Mouse (Mus musculus) testis, adult 2 months (tissue): ENCODE results near the gene Ctc1. TPM values are rescaled to one million over a fixed set of nuclear protein-coding genes. Genes with fewer than 3 reads are reported as not detected.
"Not testable (repeated sequence)": the region's sequence is repeated elsewhere in the genome, so short reads cannot be mapped to it uniquely, and the experiment has no call there.

Experiments used
- H3K27ac ChIP-seq: fragments of 200-500 bp; 2 replicates; pipeline ENCODE4 v1.5.1; 2012; ENCODE audit warnings: low read depth, low read length; ENCODE audit not compliant: control insufficient read depth, insufficient read depth
- H3K27me3 ChIP-seq: fragments of 200-500 bp; 2 replicates; pipeline ENCODE4 v1.6.1; 2012; ENCODE audit warnings: mild to moderate bottlenecking, low read length, moderate library complexity; ENCODE audit not compliant: control insufficient read depth, insufficient read depth
- H3K36me3 ChIP-seq: fragments of 200-500 bp; 2 replicates; pipeline ENCODE4 v1.6.1; 2012; ENCODE audit warnings: mild to moderate bottlenecking, low read length; ENCODE audit not compliant: control insufficient read depth, insufficient read depth
- H3K4me1 ChIP-seq: fragments of 200-500 bp; 2 replicates; pipeline ENCODE4 v1.6.1; 2012; ENCODE audit warnings: low read length; ENCODE audit not compliant: control insufficient read depth, insufficient read depth
- H3K4me3 ChIP-seq: fragments of 200-500 bp; 2 replicates; pipeline ENCODE4 v1.5.1; 2012; ENCODE audit warnings: low read depth, mild to moderate bottlenecking, low read length, moderate library complexity, mixed read lengths; ENCODE audit not compliant: control insufficient read depth
- CTCF ChIP-seq: fragments of 200-500 bp; IDR thresholded peaks from 2 replicates; pipeline ENCODE4 v1.5.1; 2012; ENCODE audit warnings: low read depth, mild to moderate bottlenecking, inconsistent platforms, low read length, moderate library complexity; ENCODE audit not compliant: control insufficient read depth, insufficient read depth, insufficient replicate concordance
- POLR2A ChIP-seq: fragments of 200-500 bp; IDR thresholded peaks from 2 replicates; pipeline ENCODE4 v1.6.1; 2012; ENCODE audit warnings: low read depth, mild to moderate bottlenecking, inconsistent platforms, low read length, moderate library complexity; ENCODE audit not compliant: control insufficient read depth
- polyA plus RNA-seq: library from polyadenylated mRNA; depleted of rRNA; stranded (reverse); fragments of >200 nt; gene quantifications from 2 replicates; pipeline ENCODE4 v1.2.3, GENCODE M21; 2012

Gene Ctc1
- polyA plus RNA-seq, 1 experiment, result 44.5 TPM

DNA sequence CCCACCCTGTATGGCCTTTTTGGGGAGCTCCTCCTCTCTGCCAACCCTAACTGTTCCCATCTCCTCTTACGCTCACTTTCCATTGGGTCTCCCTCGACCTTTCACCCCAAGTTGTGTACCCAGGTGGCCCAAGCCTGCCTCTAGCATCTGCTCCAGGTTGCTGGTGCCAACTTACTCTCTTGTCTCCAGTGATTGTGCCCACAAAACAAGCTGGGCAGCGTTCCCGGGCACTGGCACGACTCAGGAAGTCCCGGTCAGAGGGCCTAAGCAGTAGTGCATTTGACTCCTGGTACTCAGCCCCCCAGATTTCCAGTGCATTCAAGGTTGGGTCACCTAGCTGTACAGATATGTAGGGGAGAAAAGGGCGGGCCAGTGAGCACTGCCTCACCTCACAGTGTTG, 22.6 kb upstream of the Ctc1 start:
- H3K36me3 ChIP-seq, result peaks cover 7% of the 10 kb centered on the region
- no peaks in the 10 kb centered on the region for H3K27me3 ChIP-seq
- H3K27ac ChIP-seq, result no peak overlapping the region
- TF ChIP-seq POLR2A (no peak), CTCF (no peak)
- no peaks in the 10 kb centered on the region for H3K4me1 ChIP-seq
- no peak overlapping the region for H3K4me3 ChIP-seq

GRCm38 (mm10) chr11:68994377-68994776, 21.3 kb upstream of the Ctc1 start:
- TF ChIP-seq CTCF, result no peak
- Histone ChIP-seq H3K4me3 (no peak overlapping the region), H3K36me3 (peaks cover 9% of the 10 kb centered on the region), H3K27ac (no peak overlapping the region), H3K4me1 (no peaks in the 10 kb centered on the region), H3K27me3 (no peaks in the 10 kb centered on the region)

DNA sequence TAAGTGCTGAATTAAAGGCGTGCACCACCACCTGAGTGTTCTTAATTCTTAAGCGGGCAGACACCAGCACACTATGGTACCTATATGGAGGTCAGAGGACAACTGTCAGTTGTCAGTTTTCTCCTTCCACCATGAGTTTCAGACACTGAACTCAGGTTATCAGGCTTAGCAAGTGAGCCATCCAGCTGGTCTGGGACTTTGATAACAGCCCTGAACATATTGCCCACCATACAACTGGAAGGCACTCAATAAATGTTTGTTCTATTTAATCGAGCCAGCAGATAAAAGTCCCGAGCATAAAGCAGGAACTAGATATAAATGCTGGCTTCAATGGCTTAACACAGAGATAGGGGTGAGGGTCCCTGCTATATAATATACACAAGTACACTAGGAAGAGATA, 18.6 kb upstream of the Ctc1 start:
- H3K36me3 ChIP-seq, result peaks cover 10% of the 10 kb centered on the region
- no peak overlapping the region for H3K4me3 ChIP-seq

GRCm38 (mm10) chr11:69002782-69003181, 12.9 kb upstream of the Ctc1 start:
- not testable (repeated sequence) for H3K36me3 ChIP-seq, H3K27ac ChIP-seq, H3K4me3 ChIP-seq, H3K27me3 ChIP-seq, H3K4me1 ChIP-seq

More for the DNA sequence above, 18.6 kb upstream of the Ctc1 start:
- no peak for TF ChIP-seq POLR2A
- no peak for TF ChIP-seq CTCF
- Histone ChIP-seq H3K27ac (no peak overlapping the region), H3K4me1 (no peaks in the 10 kb centered on the region), H3K27me3 (no peaks in the 10 kb centered on the region)

- H3K4me1 ChIP-seq, result no peaks in the 10 kb centered on the region; the same call in 1 of the 2 replicates
- H3K36me3 ChIP-seq, result peaks cover 5% of the 10 kb centered on the region
- H3K27me3 ChIP-seq, result no peaks in the 10 kb centered on the region
- H3K4me3 ChIP-seq, result no peak overlapping the region
- TF ChIP-seq POLR2A (no peak), CTCF (peak; percentile 22; the same call in 1 of the 2 replicates)
- H3K27ac ChIP-seq, result no peak overlapping the region
Measured at GRCm38 (mm10) chr11:69003592-69003991, 12.1 kb upstream of the Ctc1 start.

- Histone ChIP-seq H3K4me3 (no peak overlapping the region), H3K4me1 (no peaks in the 10 kb centered on the region; the same call in 1 of the 2 replicates), H3K27ac (no peak overlapping the region), H3K27me3 (no peaks in the 10 kb centered on the region), H3K36me3 (no peaks in the 10 kb centered on the region; the same call in 1 of the 2 replicates)
- TF ChIP-seq CTCF (no peak), POLR2A (no peak)
Measured at GRCm38 (mm10) chr11:69005193-69005592, 10.5 kb upstream of the Ctc1 start.

- H3K4me3 ChIP-seq, H3K27me3 ChIP-seq, H3K4me1 ChIP-seq, H3K27ac ChIP-seq, H3K36me3 ChIP-seq: not testable (repeated sequence)
Measured at GRCm38 (mm10) chr11:69006575-69006974, 9.1 kb upstream of the Ctc1 start.
